Mouse (Mus musculus): Measurements from ENCODE around the gene Psmc1.

The Psmc1 gene

GRCm38 (mm10) chr12:100124913-100125798 lies 15.2 kb downstream of the Psmc1 start:
- DNase-seq (ENCODE audit: low spot score in 2 of 2), result no peak

- no peak for DNase-seq (ENCODE audit: low spot score in 2 of 2)
Observed at GRCm38 (mm10) chr12:100126968-100127865, 17.3 kb downstream of the Psmc1 start.

- peak in 1 of 2 experiments; percentile 60 for DNase-seq (ENCODE audit: low spot score in 2 of 2)
Observed at GRCm38 (mm10) chr12:100127866-100128480, 18.0 kb downstream of the Psmc1 start.

GRCm38 (mm10) chr12:100128522-100128921 lies 18.6 kb downstream of the Psmc1 start:
- no peak for DNase-seq (ENCODE audit: low spot score in 2 of 2)

- DNase-seq (ENCODE audit: low spot score in 2 of 2), result no peak
Observed at GRCm38 (mm10) chr12:100128961-100129360, 19.0 kb downstream of the Psmc1 start.

GRCm38 (mm10) chr12:100131167-100131566 lies 21.2 kb downstream of the Psmc1 start:
- no peak for DNase-seq (ENCODE audit: low spot score in 2 of 2)

GRCm38 (mm10) chr12:100131655-100132054 lies 21.7 kb downstream of the Psmc1 start:
- DNase-seq (ENCODE audit: low spot score in 2 of 2), result peak in 1 of 2 experiments; percentile 73

- DNase-seq (ENCODE audit: low spot score in 2 of 2), result no peak
Observed at GRCm38 (mm10) chr12:100134395-100134936, 24.5 kb downstream of the Psmc1 start.

GRCm38 (mm10) chr12:100135117-100135516 lies 25.2 kb downstream of the Psmc1 start:
- no peak for DNase-seq (ENCODE audit: low spot score in 2 of 2)

- no peak for DNase-seq (ENCODE audit: low spot score in 2 of 2)
Observed at GRCm38 (mm10) chr12:100142848-100143523, 33.0 kb downstream of the Psmc1 start.

- DNase-seq (ENCODE audit: low spot score in 2 of 2), result no peak
Observed at GRCm38 (mm10) chr12:100143737-100144136, 33.8 kb downstream of the Psmc1 start.

GRCm38 (mm10) chr12:100144269-100144668 lies 34.3 kb downstream of the Psmc1 start:
- DNase-seq (ENCODE audit: low spot score in 2 of 2), result no peak

- peak in 1 of 2 experiments; percentile 56 for DNase-seq (ENCODE audit: low spot score in 2 of 2)
Observed at GRCm38 (mm10) chr12:100152466-100152865, 42.5 kb downstream of the Psmc1 start.

GRCm38 (mm10) chr12:100159261-100159975 lies 49.5 kb downstream of the Psmc1 start, which contains the start of gene Nrde2:
Gene Nrde2, minus strand, starts transcription at chr12:100159653.
- peak; percentile 80 to 94 for DNase-seq (ENCODE audit: low spot score in 2 of 2)

GRCm38 (mm10) chr12:100164991-100165500 lies 55.1 kb downstream of the Psmc1 start:
- no peak for DNase-seq (ENCODE audit: low spot score in 2 of 2)

GRCm38 (mm10) chr12:100166177-100166576 lies 56.2 kb downstream of the Psmc1 start:
- peak in 1 of 2 experiments; percentile 70 for DNase-seq (ENCODE audit: low spot score in 2 of 2)

GRCm38 (mm10) chr12:100166939-100167338 lies 57.0 kb downstream of the Psmc1 start:
- DNase-seq (ENCODE audit: low spot score in 2 of 2), result no peak

- no peak for DNase-seq (ENCODE audit: low spot score in 2 of 2)
Observed at GRCm38 (mm10) chr12:100167502-100167901, 57.5 kb downstream of the Psmc1 start.

GRCm38 (mm10) chr12:100167931-100168871 lies 58.2 kb downstream of the Psmc1 start:
- no peak for DNase-seq (ENCODE audit: low spot score in 2 of 2)

Measured in left cerebral cortex, adult 9 months (tissue).